Mouse (Mus musculus): ENCODE measurements around the gene Gm10226. TPM values are rescaled to one million over a fixed set of nuclear protein-coding genes. Genes with fewer than 3 reads are reported as not detected.

The Gm10226 gene
- 28.2 TPM for polyA plus RNA-seq (2014; fragmentation: Illumina TruSeq; extraction: RNeasy Lipid Tissue Mini Kit (QIAGEN cat#74804); ENCODE audit: low read depth, low replicate concordance)

GRCm38 (mm10) chr17:21691560-21691959, at the start of gene Gm10226:
Gm10226 (plus strand) TSS chr17:21691860.

GRCm38 (mm10) chr17:21650364-21650907, 41.2 kb upstream of the Gm10226 start, which contains the start of gene Zfp983:
Zfp983 (plus strand) TSS chr17:21650624.

GRCm38 (mm10) chr17:21707343-21707996, 15.8 kb downstream of the Gm10226 start, which contains the start of gene Zfp760:
Zfp760 (plus strand) TSS chr17:21707741.

GRCm38 (mm10) chr17:21730495-21730894, 38.8 kb downstream of the Gm10226 start, which contains the start of gene Zfp229:
Zfp229 (plus strand) TSS chr17:21730795.

Other genes with a start within 250 kb of the Gm10226 start
- 38.9 TPM for gene Zfp51, start 241.5 kb upstream of the Gm10226 start, polyA plus RNA-seq (2014; fragmentation: Illumina TruSeq; extraction: RNeasy Lipid Tissue Mini Kit (QIAGEN cat#74804); ENCODE audit: low read depth, low replicate concordance)
- gene Zfp53, start 202.9 kb upstream of the Gm10226 start, polyA plus RNA-seq (2014; fragmentation: Illumina TruSeq; extraction: RNeasy Lipid Tissue Mini Kit (QIAGEN cat#74804); ENCODE audit: low read depth, low replicate concordance): 20.0 TPM
- gene Zfp52, start 156.3 kb upstream of the Gm10226 start, polyA plus RNA-seq (2014; fragmentation: Illumina TruSeq; extraction: RNeasy Lipid Tissue Mini Kit (QIAGEN cat#74804); ENCODE audit: low read depth, low replicate concordance): 27.1 TPM
- 19.0 TPM for gene Zfp948, start 124.9 kb upstream of the Gm10226 start, polyA plus RNA-seq (2014; fragmentation: Illumina TruSeq; extraction: RNeasy Lipid Tissue Mini Kit (QIAGEN cat#74804); ENCODE audit: low read depth, low replicate concordance)
- gene Zfp983, start 41.2 kb upstream of the Gm10226 start, polyA plus RNA-seq (2014; fragmentation: Illumina TruSeq; extraction: RNeasy Lipid Tissue Mini Kit (QIAGEN cat#74804); ENCODE audit: low read depth, low replicate concordance): 13.5 TPM
- gene Zfp760, start 15.9 kb downstream of the Gm10226 start, polyA plus RNA-seq (2014; fragmentation: Illumina TruSeq; extraction: RNeasy Lipid Tissue Mini Kit (QIAGEN cat#74804); ENCODE audit: low read depth, low replicate concordance): 21.1 TPM
- 23.9 TPM for gene Zfp229, start 38.9 kb downstream of the Gm10226 start, polyA plus RNA-seq (2014; fragmentation: Illumina TruSeq; extraction: RNeasy Lipid Tissue Mini Kit (QIAGEN cat#74804); ENCODE audit: low read depth, low replicate concordance)
- gene Zfp820, start 153.9 kb downstream of the Gm10226 start, polyA plus RNA-seq (2014; fragmentation: Illumina TruSeq; extraction: RNeasy Lipid Tissue Mini Kit (QIAGEN cat#74804); ENCODE audit: low read depth, low replicate concordance): 6.5 TPM
- 14.4 TPM for gene Zfp995, start 218.1 kb downstream of the Gm10226 start, polyA plus RNA-seq (2014; fragmentation: Illumina TruSeq; extraction: RNeasy Lipid Tissue Mini Kit (QIAGEN cat#74804); ENCODE audit: low read depth, low replicate concordance)

Data from kidney, adult 10 weeks (tissue).